Mouse (Mus musculus) kidney, adult 18-20 months (tissue): ENCODE results near the gene Tent4b.

ENCODE experiments used
- DNase-seq: peaks from one replicate; pipeline ENCODE4 v3.0.0; 2021

The Tent4b gene

GRCm38 (mm10) chr8:88280904-88281303, 81.9 kb downstream of the Tent4b start:
- DNase-seq = no peak

DNA sequence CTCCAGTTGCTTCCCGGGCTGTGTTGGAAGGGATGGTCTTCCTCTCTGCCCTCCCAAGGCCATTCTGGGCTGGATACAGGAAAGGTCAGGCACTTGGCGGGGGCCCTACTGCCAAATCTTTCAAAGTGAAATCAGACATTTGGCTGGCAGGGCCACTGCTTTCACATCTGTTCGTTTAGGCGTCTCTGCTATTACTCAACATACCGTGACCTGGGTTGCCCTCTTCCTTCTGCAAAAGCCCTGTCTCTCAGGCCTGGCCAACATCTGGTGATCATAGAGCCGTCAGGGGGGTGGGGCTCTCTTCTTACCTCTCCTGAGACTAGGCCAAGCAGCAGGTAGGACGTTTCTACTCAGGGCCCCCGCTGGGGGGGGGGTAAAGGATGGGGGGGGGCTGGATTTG, 83.7 kb downstream of the Tent4b start:
- peak; percentile 24 for DNase-seq

- no peak for DNase-seq
Observed at GRCm38 (mm10) chr8:88283243-88284115, 84.5 kb downstream of the Tent4b start.

DNA sequence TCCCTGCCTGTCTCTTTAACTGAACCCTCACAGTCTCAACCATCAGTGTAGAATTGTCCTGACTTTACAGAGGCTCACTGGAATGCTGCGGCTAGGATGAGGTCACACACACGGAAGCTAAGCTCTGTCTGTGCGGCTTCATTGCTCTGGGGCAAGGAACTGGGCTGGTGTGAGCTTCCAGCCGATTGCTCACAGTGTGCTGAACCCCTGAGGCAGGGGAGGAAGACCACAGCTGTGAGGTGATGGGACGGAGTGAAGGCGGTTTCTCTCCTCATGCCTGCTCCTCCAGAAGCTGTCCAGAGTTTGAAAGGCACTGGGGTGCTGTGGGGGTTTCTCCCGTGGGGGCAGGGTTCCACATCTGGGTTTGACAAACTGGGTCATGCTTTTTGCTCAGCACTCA, 85.7 kb downstream of the Tent4b start:
- DNase-seq = no peak

- DNase-seq = no peak
Observed at GRCm38 (mm10) chr8:88285469-88286356, 86.7 kb downstream of the Tent4b start.

DNA sequence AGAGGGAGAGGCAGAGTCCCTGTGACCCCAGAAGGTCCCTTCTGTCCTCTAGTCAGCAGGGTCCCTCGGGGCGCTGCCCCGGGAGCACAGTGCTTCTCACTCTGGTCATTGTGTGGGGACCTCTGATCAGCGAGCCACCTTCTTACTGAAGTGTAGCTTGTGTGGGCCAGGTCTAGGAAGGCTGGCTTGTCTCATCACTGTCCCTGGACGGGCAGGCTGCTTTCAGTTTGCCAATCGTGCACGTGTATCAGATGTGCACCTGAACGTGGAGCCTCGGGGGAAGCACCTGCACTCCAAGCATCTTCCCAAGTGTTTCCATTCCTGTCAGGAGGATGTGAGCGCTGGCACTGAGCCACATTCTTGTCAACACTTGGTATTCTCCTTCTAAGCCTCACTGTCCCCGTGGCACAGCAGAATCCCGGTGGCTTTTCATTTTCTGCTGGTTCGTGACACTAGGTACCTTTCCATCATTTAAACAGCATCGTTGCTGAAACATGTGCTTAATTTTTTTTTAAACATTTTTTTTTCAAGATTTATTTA, 87.5 kb downstream of the Tent4b start:
- no peak for DNase-seq

- DNase-seq = no peak
Observed at GRCm38 (mm10) chr8:88288622-88289242, 89.7 kb downstream of the Tent4b start.

DNA sequence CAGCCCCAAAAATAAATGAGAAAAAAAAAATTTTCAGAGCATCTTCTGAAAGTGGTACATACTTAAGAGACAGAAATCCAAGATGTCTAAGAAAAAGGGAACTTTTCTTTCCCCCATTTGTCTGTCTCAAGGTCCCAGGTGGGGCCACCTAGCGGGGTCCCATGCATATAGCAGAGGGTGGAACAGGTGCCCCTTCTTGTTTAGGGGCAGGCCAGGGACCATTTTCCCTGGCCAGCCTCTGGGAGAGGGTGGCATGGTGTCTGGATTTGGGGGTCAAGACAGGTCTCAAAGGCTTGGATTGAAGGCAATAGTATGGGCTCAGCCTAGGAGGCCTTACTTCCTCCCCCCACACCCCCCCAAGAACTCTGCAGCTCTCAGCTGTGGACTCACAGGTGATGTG, 90.9 kb downstream of the Tent4b start:
- DNase-seq = no peak

DNA sequence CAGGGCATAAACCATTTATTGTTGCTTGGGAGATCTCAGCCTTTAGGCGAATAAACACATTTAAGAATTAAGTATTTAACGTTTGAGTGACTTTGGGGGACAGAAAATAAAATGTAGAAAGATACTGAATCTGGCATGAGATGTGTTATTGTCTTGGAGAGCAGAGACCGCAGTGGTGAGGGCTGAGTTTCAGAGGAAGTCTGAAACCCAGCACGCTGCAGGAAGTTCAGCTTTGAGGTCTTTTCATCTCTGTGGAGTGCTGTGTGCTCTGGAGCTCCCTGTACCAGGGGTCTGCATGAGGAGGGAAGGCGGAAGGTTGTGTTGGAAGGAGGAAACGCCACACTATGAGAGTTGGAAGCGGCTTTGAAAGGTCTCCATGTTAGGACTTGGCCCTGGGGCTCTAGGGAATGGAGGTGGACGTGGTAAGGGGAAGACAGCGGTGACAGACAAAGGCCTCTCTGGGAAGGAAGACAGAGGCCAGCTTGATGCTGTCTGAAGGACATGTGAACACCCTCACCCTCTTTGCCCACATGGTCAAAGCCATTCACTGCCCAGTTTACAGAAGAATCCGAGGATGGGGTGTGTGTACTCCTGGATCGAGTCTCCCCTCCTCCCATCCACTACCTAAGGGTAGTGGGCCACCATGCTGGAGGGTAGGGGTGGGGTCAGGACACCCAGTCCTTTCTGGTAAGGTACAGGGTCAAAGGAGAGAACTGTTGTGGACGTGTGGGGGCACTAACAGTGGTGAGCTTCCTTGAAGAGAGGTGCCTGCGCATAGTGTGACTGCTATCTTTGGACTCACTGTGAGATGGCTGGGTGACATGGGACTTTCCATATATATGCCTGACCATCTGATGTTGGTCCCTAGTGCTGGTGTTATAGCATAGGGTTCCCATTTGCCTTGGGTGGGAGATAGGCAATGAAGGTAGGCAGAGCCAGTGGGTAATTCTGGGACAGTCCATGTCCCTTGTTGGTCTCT, 91.6 kb downstream of the Tent4b start:
- DNase-seq = no peak

- no peak for DNase-seq
Observed at GRCm38 (mm10) chr8:88291305-88291690, 92.3 kb downstream of the Tent4b start.

- DNase-seq = no peak
Observed at GRCm38 (mm10) chr8:88292926-88293325, 93.9 kb downstream of the Tent4b start.

- no peak for DNase-seq
Observed at GRCm38 (mm10) chr8:88293590-88294356, 94.8 kb downstream of the Tent4b start.

GRCm38 (mm10) chr8:88294977-88295376, 96.0 kb downstream of the Tent4b start:
- DNase-seq = no peak

DNA sequence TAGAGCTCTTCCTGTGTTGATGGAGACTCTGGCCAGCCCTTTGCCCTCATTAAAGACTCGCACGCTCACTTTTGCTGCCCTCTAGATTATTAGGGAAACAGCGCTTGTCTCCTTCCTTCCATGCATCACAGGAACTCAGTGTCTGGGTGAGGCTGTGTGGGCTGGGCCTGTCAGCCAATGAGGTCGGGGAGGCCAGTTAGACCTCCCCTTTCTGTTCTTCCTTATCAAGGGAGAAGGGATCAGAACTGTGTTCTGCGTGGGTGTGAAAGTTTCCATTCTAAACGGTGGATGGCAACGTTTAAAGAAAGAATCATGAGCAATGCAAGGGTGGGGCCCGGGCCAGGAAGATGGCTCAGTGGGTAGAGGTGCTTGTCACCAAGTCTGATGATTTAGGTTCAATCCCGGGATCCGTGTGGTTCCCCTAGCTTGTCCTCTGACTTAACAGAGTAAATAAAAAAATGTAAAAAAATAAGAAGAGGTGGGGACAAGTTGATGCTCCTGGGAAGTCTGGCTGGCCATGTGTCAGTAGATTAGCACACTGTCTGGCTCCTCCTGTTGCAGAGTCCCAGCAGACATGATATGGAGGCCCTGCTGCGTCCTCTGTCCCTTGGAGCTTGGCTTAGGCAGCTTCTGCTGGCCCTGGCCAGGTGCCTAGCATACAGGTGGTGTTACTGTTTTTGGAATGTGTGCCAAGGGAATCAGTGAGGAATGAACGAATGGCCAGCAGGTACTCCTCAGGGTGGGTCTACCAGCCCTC, 99.1 kb downstream of the Tent4b start:
- DNase-seq = no peak

DNA sequence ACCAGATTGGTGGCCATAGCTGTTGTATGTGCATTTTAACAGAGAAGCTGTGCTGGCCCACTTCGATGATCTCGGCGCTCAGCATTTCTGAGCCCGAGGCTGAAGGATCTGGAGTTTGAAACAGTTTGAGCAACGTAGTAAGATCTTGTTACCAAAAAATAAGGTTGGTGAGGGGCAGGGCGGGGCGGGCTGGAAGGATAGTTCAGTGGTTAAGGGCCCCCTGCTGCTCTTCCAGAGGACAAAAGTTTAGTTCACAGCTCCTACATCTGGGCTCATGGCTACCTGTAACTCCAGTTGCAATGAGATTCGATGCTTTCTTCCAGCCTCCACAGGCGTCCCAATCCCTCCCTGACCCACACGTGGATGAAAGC, 99.7 kb downstream of the Tent4b start:
- DNase-seq = no peak

DNA sequence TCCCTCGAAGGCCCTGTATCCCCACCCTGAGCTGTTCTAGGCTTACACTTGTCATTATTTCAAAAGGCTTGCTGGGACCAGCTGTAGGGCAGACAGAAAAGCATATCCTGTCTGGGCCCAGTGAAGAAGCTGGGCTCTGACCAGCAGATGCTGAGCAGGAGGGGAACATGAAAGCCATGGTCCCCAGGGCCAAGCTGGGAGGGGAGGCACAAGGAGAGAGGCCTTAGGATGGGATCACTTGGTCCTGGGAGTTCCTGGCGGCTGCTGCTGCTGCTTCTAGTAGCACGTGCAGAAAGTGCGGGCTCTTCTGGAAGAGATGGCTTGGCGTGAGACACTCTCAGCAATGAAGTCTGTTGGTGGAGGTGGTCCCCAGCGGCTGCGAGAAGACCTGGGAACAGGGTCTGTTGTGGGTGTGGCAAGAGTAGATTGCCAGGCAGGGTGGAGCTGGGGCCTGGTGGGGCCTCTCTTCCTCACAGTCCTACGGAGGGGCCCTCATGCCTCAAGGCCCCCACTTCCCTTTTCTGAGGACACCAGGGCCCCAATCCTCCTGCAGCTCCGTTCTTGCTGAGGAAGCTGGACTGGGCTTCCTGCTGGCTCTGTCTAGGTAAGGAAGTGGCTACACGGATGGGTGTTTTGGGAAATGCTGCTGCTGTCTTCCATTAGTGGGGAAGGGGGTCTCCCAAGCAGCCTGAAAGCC, 101.0 kb downstream of the Tent4b start:
- no peak for DNase-seq

DNA sequence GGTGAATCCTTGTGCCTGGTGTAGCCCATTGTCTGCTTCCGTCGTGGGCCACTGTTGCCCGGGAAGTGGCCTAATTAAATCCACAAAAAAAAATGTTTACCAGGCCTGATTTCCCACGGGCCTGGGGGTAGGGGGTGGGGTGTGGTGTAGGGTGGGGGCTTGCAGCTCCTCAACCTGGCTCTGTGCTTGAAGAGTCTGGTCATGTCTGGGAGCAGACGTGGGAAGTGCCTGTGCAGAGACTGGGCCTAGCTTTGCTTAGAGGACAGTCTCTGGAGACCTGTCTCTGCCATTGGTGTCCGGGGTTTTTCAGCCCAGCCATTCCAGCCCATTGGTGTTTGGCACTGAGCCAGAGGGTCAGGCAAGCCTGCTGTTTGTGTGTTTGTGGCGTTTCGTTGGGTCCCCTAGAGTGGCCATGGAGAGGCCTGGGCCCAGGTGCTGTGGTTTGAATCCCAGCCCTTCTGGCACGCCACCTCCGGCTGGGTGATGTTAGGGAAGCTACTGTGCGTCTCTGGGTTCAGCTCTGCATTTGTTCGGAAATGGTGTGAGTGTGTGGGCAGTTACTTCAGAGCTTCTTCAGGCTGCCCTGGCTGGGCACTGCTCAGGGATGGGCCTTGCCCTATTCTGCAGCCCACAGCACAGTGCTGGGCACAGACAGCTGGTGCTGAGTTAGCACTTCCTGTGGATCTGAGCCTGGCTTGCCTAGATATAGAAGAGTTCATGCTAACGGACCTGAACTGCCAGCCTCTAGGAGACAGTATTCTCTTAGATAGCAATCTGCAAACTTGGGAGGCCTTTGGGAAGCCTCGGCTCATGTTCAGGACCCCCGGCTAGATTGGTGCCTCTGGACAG, 102.8 kb downstream of the Tent4b start:
- DNase-seq = no peak

GRCm38 (mm10) chr8:88305814-88306213, 106.8 kb downstream of the Tent4b start:
- no peak for DNase-seq

DNA sequence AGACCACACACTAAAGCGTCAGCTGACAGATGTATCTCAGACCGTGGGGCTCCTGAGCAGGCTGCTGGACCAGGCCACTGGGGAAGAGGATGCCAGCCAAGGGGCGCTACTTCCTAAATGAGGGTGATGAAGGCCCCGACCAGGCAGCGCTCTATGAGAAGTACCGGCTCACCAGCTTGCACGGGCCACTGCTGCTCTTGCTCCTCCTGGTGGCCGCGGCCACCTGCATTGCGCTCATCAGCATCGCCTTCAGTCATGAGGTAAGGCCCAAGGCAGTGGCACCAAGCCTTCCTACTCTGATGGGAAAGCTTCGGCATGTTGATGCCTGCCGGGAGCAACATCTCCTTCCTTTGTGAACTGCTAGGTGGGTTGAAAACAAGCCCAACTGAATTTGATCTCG, 107.5 kb downstream of the Tent4b start:
- no peak for DNase-seq
